ENCODE assay signal across 14 mouse cellular contexts in genomic region chr8:128164976-128165375, GRCm38 (mm10).
DNase-seq lines count a peak whose midpoint lies in the region; TF ChIP-seq lines count a peak whose summit lies in the region.
"Had no signal": no experiment of that assay in that cellular context is flagged by ENCODE, and none has a peak within 500 bp of the region (broad histone marks: within the 10 kb centered on the region; RNA-seq: fewer than 3 reads in every experiment).

No protein-coding gene starts in this region.

- no peak overlapping the region for H3K4me3 ChIP-seq in layer of hippocampus, adult 2 months
- no peak overlapping the region for H3K4me3 ChIP-seq in myocyte
- H3K4me3 ChIP-seq: forebrain, embryonic 15.5 days; limb, embryonic 12.5 days; midbrain, embryonic 10.5 days; neural tube, embryonic 12.5 days had no signal

- H3K27ac ChIP-seq in layer of hippocampus, adult 2 months, result peak overlapping the region; percentile 59; the same call in 1 of the 2 replicates
- H3K27ac ChIP-seq: forebrain, embryonic 15.5 days; limb, embryonic 12.5 days; midbrain, embryonic 10.5 days; neural tube, embryonic 12.5 days had no signal

- TF ChIP-seq CTCF in layer of hippocampus, adult 2 months (conservative IDR thresholded peaks at IDR 0.05), result no peak

- H3ac ChIP-seq in myocyte (ENCODE audit: control insufficient read depth, insufficient read length), result no peak overlapping the region

- peak; percentile 73 for DNase-seq in 416B (ENCODE audit: low read depth)
- DNase-seq in Muller cell, postnatal 12 days (ENCODE audit: inconsistent ontology term), result peak; percentile 87
- peak; percentile 70 to 82 for DNase-seq in layer of hippocampus, adult 2 months (ENCODE audit: low spot score in 2 of 2)
- no peak for DNase-seq in heart, postnatal 25 days (ENCODE audit: low spot score)
- no peak for DNase-seq in adrenal gland, postnatal 10 days
- DNase-seq in spleen, postnatal 10 days (ENCODE audit: low spot score in 2 of 2), result no peak
- DNase-seq: cerebellum, adult 8-10 months; lung, adult 2 months; thymus, adult 2 months had no signal

- peak overlapping the region; percentile 42 for H3K4me2 ChIP-seq in myocyte (ENCODE audit: low read depth)
- H3K4me2 ChIP-seq: forebrain, embryonic 15.5 days; limb, embryonic 12.5 days; neural tube, embryonic 12.5 days had no signal

- no peaks in the 10 kb centered on the region for H3K27me3 ChIP-seq in myocyte (ENCODE audit: control insufficient read depth, insufficient read depth, insufficient read length)
- H3K27me3 ChIP-seq: forebrain, embryonic 15.5 days; limb, embryonic 12.5 days; neural tube, embryonic 12.5 days had no signal

- H3K36me3 ChIP-seq in myocyte (ENCODE audit: control insufficient read depth, insufficient read depth), result no peaks in the 10 kb centered on the region
- H3K36me3 ChIP-seq: forebrain, embryonic 15.5 days; limb, embryonic 12.5 days; midbrain, embryonic 10.5 days; neural tube, embryonic 12.5 days had no signal

- no peak for TF ChIP-seq POLR2A in myocyte (IDR thresholded peaks at IDR 0.05; ENCODE audit: insufficient read length, low read depth)

- no peaks in the 10 kb centered on the region for H3K79me2 ChIP-seq in myocyte (ENCODE audit: control insufficient read depth, insufficient read depth)

- intact Hi-C loops in heart, postnatal 25 days (cut with DNase I), result no loop called here

TF ChIP-seq in myocyte, 11 proteins besides CTCF, POLR2A, EP300 and RAD21:
- TF ChIP-seq MYOG (IDR thresholded peaks at IDR 0.05; ENCODE audit: control insufficient read depth in 1 of 3, insufficient read depth in 1 of 3, insufficient read length in 2 of 3, low read depth in 2 of 3), result peak in 1 of 3 experiments; percentile 10
- no peak for TF ChIP-seq REST (IDR thresholded peaks at IDR 0.05; ENCODE audit: insufficient read depth, insufficient read length)
- no peak for TF ChIP-seq TCF3 (IDR thresholded peaks at IDR 0.05; ENCODE audit: insufficient read length, low read depth)
- no peak for TF ChIP-seq CEBPB (IDR thresholded peaks at IDR 0.05; ENCODE audit: insufficient read depth, poor library complexity, severe bottlenecking)
- TF ChIP-seq MYOD1 (IDR thresholded peaks at IDR 0.05; ENCODE audit: control insufficient read depth in 1 of 3, insufficient read length in 2 of 3, low read depth in 2 of 3), result peak in 2 of 3 experiments; percentile 37 to 59
- TF ChIP-seq SRF (IDR thresholded peaks at IDR 0.05; ENCODE audit: control insufficient read depth, insufficient read length, low read depth), result no peak

Comparison
In these comparisons a context has a peak if more than half of its experiments do, and no peak if none do; other contexts are left out.
1. DNase-seq: peak in 416B (single experiment), Muller cell, postnatal 12 days (single experiment) and layer of hippocampus, adult 2 months (2 of 2); none in heart, postnatal 25 days (single experiment), adrenal gland, postnatal 10 days (single experiment) and spleen, postnatal 10 days (0 of 2).